Mouse (Mus musculus): Measurements from ENCODE around the gene Carns1.
"Not testable (repeated sequence)": the region's sequence is repeated elsewhere in the genome, so short reads cannot be mapped to it uniquely, and the experiment has no call there.

DNA sequence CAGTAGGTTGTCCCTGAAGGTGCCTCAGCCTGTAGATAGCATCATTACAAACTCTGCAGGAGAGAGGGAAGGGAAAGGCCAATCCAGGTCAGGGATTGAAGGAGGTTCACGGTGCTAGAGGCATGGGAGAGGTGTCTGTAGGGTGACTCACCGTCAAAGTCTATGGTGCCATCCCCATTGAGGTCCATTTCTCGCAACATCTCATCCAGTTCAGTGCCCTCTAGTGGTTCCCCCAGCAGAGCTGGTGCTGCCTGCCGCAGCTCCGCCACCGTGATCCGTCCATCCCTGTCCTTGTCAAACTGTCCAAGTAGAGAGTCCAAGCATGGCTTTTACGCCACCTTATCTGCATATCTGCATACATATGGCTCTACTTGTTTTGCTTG lies 39.3 kb downstream of the Carns1 start:
- TF ChIP-seq POLR2A (IDR thresholded peaks at IDR 0.05; ENCODE audit: borderline replicate concordance, low read depth, low read length) = not testable (repeated sequence)
- TF ChIP-seq CTCF (IDR thresholded peaks at IDR 0.05; ENCODE audit: low read depth, low read length) = peak; percentile 24; the same call in 1 of the 2 replicates
